In genomic region chr10:28651910-28652309, GRCm38 (mm10) we compare ENCODE assay signal across 25 mouse cellular contexts. TPM values are rescaled to one million over a fixed set of nuclear protein-coding genes. Genes with fewer than 3 reads are reported as not detected.
"Had no signal": no experiment of that assay in that cellular context is flagged by ENCODE, and none has a peak within 500 bp of the region (broad histone marks: within the 10 kb centered on the region; RNA-seq: fewer than 3 reads in every experiment).

No protein-coding gene starts in this region.

- H3K4me2 ChIP-seq: limb, embryonic 13.5 days; liver, embryonic 12.5 days; liver, embryonic 15.5 days; lung, embryonic 15.5 days; midbrain, embryonic 12.5 days; neural tube, embryonic 12.5 days; neural tube, embryonic 15.5 days; stomach, embryonic 15.5 days had no signal

- H3K9ac ChIP-seq: limb, embryonic 13.5 days; liver, embryonic 12.5 days; liver, embryonic 15.5 days; lung, embryonic 15.5 days; midbrain, embryonic 12.5 days; neural tube, embryonic 12.5 days; neural tube, embryonic 15.5 days; stomach, embryonic 15.5 days had no signal

- DNase-seq: kidney, adult 2 months; kidney, postnatal 10 days; kidney, postnatal 36 days; liver; lung, adult 18-20 months; lung, postnatal 10 days; lung, postnatal 36 days; right cerebral cortex, adult 18-20 months; right cerebral cortex, postnatal 14 days; spleen, adult 18-20 months; thymus, postnatal 25 days had no signal

- H3K4me1 ChIP-seq: limb, embryonic 10.5 days; limb, embryonic 13.5 days; liver, embryonic 12.5 days; liver, embryonic 15.5 days; lung, embryonic 15.5 days; midbrain, embryonic 12.5 days; neural tube, embryonic 12.5 days; neural tube, embryonic 15.5 days; stomach, embryonic 15.5 days had no signal

- ATAC-seq: intestine, postnatal 0 days; liver, embryonic 12.5 days; midbrain, embryonic 16.5 days had no signal

- H3K27ac ChIP-seq: limb, embryonic 10.5 days; limb, embryonic 13.5 days; liver, embryonic 12.5 days; liver, embryonic 15.5 days; lung, embryonic 15.5 days; midbrain, embryonic 12.5 days; neural tube, embryonic 12.5 days; neural tube, embryonic 15.5 days; stomach, embryonic 15.5 days had no signal

- H3K27me3 ChIP-seq: limb, embryonic 13.5 days; liver, embryonic 12.5 days; liver, embryonic 15.5 days; lung, embryonic 15.5 days; midbrain, embryonic 12.5 days; neural tube, embryonic 12.5 days; neural tube, embryonic 15.5 days; stomach, embryonic 15.5 days had no signal

- H3K9me3 ChIP-seq: limb, embryonic 10.5 days; limb, embryonic 13.5 days; liver, embryonic 12.5 days; liver, embryonic 15.5 days; lung, embryonic 15.5 days; midbrain, embryonic 12.5 days; neural tube, embryonic 12.5 days; neural tube, embryonic 15.5 days; stomach, embryonic 15.5 days had no signal

- H3K4me3 ChIP-seq: limb, embryonic 10.5 days; limb, embryonic 13.5 days; liver, embryonic 12.5 days; liver, embryonic 15.5 days; lung, embryonic 15.5 days; midbrain, embryonic 12.5 days; neural tube, embryonic 12.5 days; neural tube, embryonic 15.5 days; stomach, embryonic 15.5 days had no signal

- H3K36me3 ChIP-seq: limb, embryonic 10.5 days; limb, embryonic 13.5 days; liver, embryonic 12.5 days; liver, embryonic 15.5 days; lung, embryonic 15.5 days; midbrain, embryonic 12.5 days; neural tube, embryonic 12.5 days; neural tube, embryonic 15.5 days; stomach, embryonic 15.5 days had no signal

RNA-seq across cellular contexts. Expression of gene Themis, which starts 16.2 kb away (rescaled TPM):
- total RNA-seq: layer of hippocampus, adult 8-10 months; layer of hippocampus, postnatal 14 days had no signal
- polyA plus RNA-seq: kidney, embryonic 14.5 days; limb, embryonic 10.5 days; limb, embryonic 13.5 days; liver, embryonic 12.5 days; liver, embryonic 15.5 days; midbrain, embryonic 12.5 days; neural tube, embryonic 12.5 days; neural tube, embryonic 15.5 days had no signal
